Mouse (Mus musculus) stomach, postnatal 0 days (tissue): ENCODE data around the gene Pou2f3.

Experiments used
- CTCF ChIP-seq: IDR thresholded peaks from 2 replicates; pipeline ENCODE4 v1.5.1; 2016; ENCODE audit warnings: antibody characterized with exemption, low read depth, mild to moderate bottlenecking, moderate library complexity
- EP300 ChIP-seq: optimal IDR thresholded peaks from 2 replicates; pipeline ENCODE3; 2016; ENCODE audit warnings: antibody characterized with exemption

- TF ChIP-seq CTCF (no peak), EP300 (no peak)
These were observed 58.4 kb downstream of the Pou2f3 start for GRCm38 (mm10) chr9:43151779-43152178.
